Mouse (Mus musculus) bone marrow, adult 2 months (tissue): ENCODE measurements around the gene Slc9a1.

Experiments used
- CTCF ChIP-seq: fragments of 200-500 bp; IDR thresholded peaks from 2 replicates; pipeline ENCODE4 v1.5.1; 2011; ENCODE audit warnings: low read length, control low read depth; ENCODE audit not compliant: control insufficient read depth, insufficient read depth
- POLR2A ChIP-seq: fragments of 200-500 bp; IDR thresholded peaks from 2 replicates; pipeline ENCODE4 v1.6.1; 2011; ENCODE audit warnings: low read depth, mild to moderate bottlenecking, control low read depth, low read length, borderline replicate concordance; ENCODE audit not compliant: control insufficient read depth

- TF ChIP-seq POLR2A (no peak), CTCF (no peak)
Measured at GRCm38 (mm10) chr4:133426141-133426540, 56.6 kb downstream of the Slc9a1 start.
